Mouse (Mus musculus): ENCODE measurements around the gene Taok3.

GRCm38 (mm10) chr5:117137011-117137410, 17.1 kb downstream of the Taok3 start:
- TF ChIP-seq CTCF (IDR thresholded peaks at IDR 0.05; ENCODE audit: low read depth) (no peak), EP300 (IDR thresholded peaks at IDR 0.05; ENCODE audit: low read depth) (no peak)
